Mouse (Mus musculus) heart, adult 2 months (tissue): ENCODE data around the gene Utp14b. TPM values are rescaled to one million over a fixed set of nuclear protein-coding genes. Genes with fewer than 3 reads are reported as not detected.

Experiments
- DNase-seq, 2 experiments: peaks; one replicate each; pipeline ENCODE4 v3.0.0; 2021
- H3K27ac ChIP-seq: fragments of 200-600 bp; 2 replicates; pipeline ENCODE4 v1.8.1; 2022
- H3K27me3 ChIP-seq: fragments of 200-500 bp; 2 replicates; pipeline ENCODE4 v1.6.1; 2012; ENCODE audit warnings: mild to moderate bottlenecking, low read length, inconsistent platforms, mixed read lengths; ENCODE audit not compliant: control insufficient read depth, insufficient read depth
- H3K36me3 ChIP-seq: fragments of 200-500 bp; 2 replicates; pipeline ENCODE4 v1.6.1; 2012; ENCODE audit warnings: low read length, inconsistent platforms; ENCODE audit not compliant: control insufficient read depth, insufficient read depth
- H3K4me1 ChIP-seq: fragments of 200-500 bp; 2 replicates; pipeline ENCODE4 v1.6.1; 2011; ENCODE audit warnings: low read length; ENCODE audit not compliant: control insufficient read depth, insufficient read depth
- H3K4me3 ChIP-seq: fragments of 200-600 bp; 2 replicates; pipeline ENCODE4 v1.8.1; 2022
- H3K79me2 ChIP-seq: fragments of 200-500 bp; replicated peaks from 2 replicates; pipeline ENCODE4 v1.6.1; 2012; ENCODE audit warnings: mild to moderate bottlenecking, inconsistent platforms, low read length, moderate library complexity, mixed read lengths; ENCODE audit not compliant: control insufficient read depth, insufficient read depth
- H3K9ac ChIP-seq: fragments of 200-500 bp; 2 replicates; pipeline ENCODE4 v1.6.1; 2012; ENCODE audit warnings: low read depth, mild to moderate bottlenecking, control low read depth, inconsistent platforms, low read length, mixed read lengths
- CTCF ChIP-seq: fragments of 200-600 bp; IDR thresholded peaks from 2 replicates; pipeline ENCODE4 v1.8.1; 2022; ENCODE audit warnings: antibody characterized with exemption, mild to moderate bottlenecking, moderate library complexity
- EP300 ChIP-seq: fragments of 200-500 bp; IDR thresholded peaks from 2 replicates; pipeline ENCODE4 v1.6.1; 2011; ENCODE audit warnings: low read depth, low read length, control low read depth; ENCODE audit not compliant: insufficient read depth
- POLR2A ChIP-seq: fragments of 200-500 bp; IDR thresholded peaks from 2 replicates; pipeline ENCODE4 v1.6.1; 2011; ENCODE audit warnings: mild to moderate bottlenecking, low read depth, low read length, control low read depth; ENCODE audit not compliant: insufficient read depth
- WGBS: fragments of 180-500 bp; shearing (Covaris S2); methylation state at CpG from one replicate; pipeline ENCODE4 v1.1.7; 2018; 5-methylcytosine and 5-hydroxymethylcytosine counted together
- intact Hi-C: fragments of 180-260 bp; cut with DNase I; formaldehyde crosslinking; loops from one replicate; pipeline ENCODE4 v1.15.1; 2025
- polyA plus RNA-seq: library from polyadenylated mRNA; depleted of rRNA; stranded (reverse); fragments of >200 nt; gene quantifications from 2 replicates; pipeline ENCODE4 v1.2.3, GENCODE M21; 2012
- total RNA-seq, 2 experiments: library from RNA; stranded (reverse); gene quantifications; 2 replicates each; pipeline ENCODE4 v1.2.3; 2021

Utp14b gene
- total and polyA plus RNA-seq, 3 experiments = 0.23 to 1.1 (median 0.97) TPM

GRCm38 (mm10) chr1:78682291-78682690, 24.5 kb downstream of the Utp14b start:
- intact Hi-C loops = no loop called here
- TF ChIP-seq EP300 (no peak), POLR2A (no peak), CTCF (no peak)
- no peak overlapping the region for H3K4me3 ChIP-seq
- H3K27me3 ChIP-seq = no peaks in the 10 kb centered on the region
- no peaks in the 10 kb centered on the region for H3K4me1 ChIP-seq
- H3K27ac ChIP-seq = no peak overlapping the region
- no peak overlapping the region for H3K9ac ChIP-seq
- DNase-seq = no peak
- no peaks in the 10 kb centered on the region for H3K36me3 ChIP-seq
- no peaks in the 10 kb centered on the region for H3K79me2 ChIP-seq
- WGBS = 67% methylated on average over 3 of the region's 3 CpGs

GRCm38 (mm10) chr1:78684128-78684527, 26.3 kb downstream of the Utp14b start:
- Histone ChIP-seq H3K27ac (no peak overlapping the region), H3K36me3 (no peaks in the 10 kb centered on the region), H3K27me3 (no peaks in the 10 kb centered on the region), H3K9ac (no peak overlapping the region), H3K79me2 (no peaks in the 10 kb centered on the region), H3K4me1 (no peaks in the 10 kb centered on the region), H3K4me3 (no peak overlapping the region)
- WGBS = 82% methylated on average over 8 of the region's 8 CpGs
- DNase-seq = no peak
- intact Hi-C loops = no loop called here
- no peak for TF ChIP-seq CTCF
- TF ChIP-seq EP300 = no peak
- TF ChIP-seq POLR2A = no peak

GRCm38 (mm10) chr1:78686872-78687271, 29.0 kb downstream of the Utp14b start:
- H3K36me3 ChIP-seq = no peaks in the 10 kb centered on the region
- no peak for DNase-seq
- H3K79me2 ChIP-seq = no peaks in the 10 kb centered on the region
- H3K4me3 ChIP-seq = no peak overlapping the region
- no peaks in the 10 kb centered on the region for H3K27me3 ChIP-seq
- TF ChIP-seq CTCF = peak; percentile 71
- no peak for TF ChIP-seq EP300
- no peaks in the 10 kb centered on the region for H3K4me1 ChIP-seq
- no peak overlapping the region for H3K27ac ChIP-seq
- no peak overlapping the region for H3K9ac ChIP-seq
- intact Hi-C loops = loop anchor here (1.0 kb wide), 1 partner anchor 151 kb away; no protein-coding TSS in a partner anchor

- Histone ChIP-seq H3K27ac (no peak overlapping the region), H3K4me1 (no peaks in the 10 kb centered on the region), H3K79me2 (no peaks in the 10 kb centered on the region), H3K4me3 (no peak overlapping the region), H3K9ac (no peak overlapping the region), H3K27me3 (no peaks in the 10 kb centered on the region), H3K36me3 (no peaks in the 10 kb centered on the region)
- WGBS = 88% methylated on average over 7 of the region's 7 CpGs
- peak; percentile 47 for TF ChIP-seq CTCF
- TF ChIP-seq POLR2A = no peak
- TF ChIP-seq EP300 = no peak
- intact Hi-C loops = no loop called here
- DNase-seq = no peak
Measured at GRCm38 (mm10) chr1:78688149-78688548, 30.3 kb downstream of the Utp14b start.

- Histone ChIP-seq H3K4me1 (no peaks in the 10 kb centered on the region), H3K36me3 (no peaks in the 10 kb centered on the region; the same call in 1 of the 2 replicates), H3K4me3 (no peak overlapping the region), H3K79me2 (no peaks in the 10 kb centered on the region), H3K27me3 (no peaks in the 10 kb centered on the region), H3K27ac (no peak overlapping the region), H3K9ac (no peak overlapping the region)
- intact Hi-C loops = no loop called here
- 91% methylated on average over 9 of the region's 9 CpGs for WGBS
- no peak for TF ChIP-seq EP300
- TF ChIP-seq CTCF = no peak
- TF ChIP-seq POLR2A = no peak
- no peak for DNase-seq
Measured at GRCm38 (mm10) chr1:78694503-78695258, 36.8 kb downstream of the Utp14b start.

- Histone ChIP-seq H3K79me2 (no peaks in the 10 kb centered on the region), H3K36me3 (no peaks in the 10 kb centered on the region; the same call in 1 of the 2 replicates)
- 56% methylated on average over 2 of the region's 2 CpGs for WGBS
Measured at GRCm38 (mm10) chr1:78696305-78696704, 38.5 kb downstream of the Utp14b start.

More at GRCm38 (mm10) chr1:78696305-78696704, 38.5 kb downstream of the Utp14b start:
- DNase-seq = no peak
- Histone ChIP-seq H3K4me3 (no peak overlapping the region), H3K4me1 (no peaks in the 10 kb centered on the region), H3K27me3 (no peaks in the 10 kb centered on the region), H3K27ac (no peak overlapping the region), H3K9ac (no peak overlapping the region)
- intact Hi-C loops = no loop called here
- no peak for TF ChIP-seq EP300
- no peak for TF ChIP-seq POLR2A
- no peak for TF ChIP-seq CTCF
